Mouse (Mus musculus) layer of hippocampus, postnatal 10 days (tissue): ENCODE results near the gene Lrrc4b. TPM values are rescaled to one million over a fixed set of nuclear protein-coding genes. Genes with fewer than 3 reads are reported as not detected.
A peak's percentile ranks its signal among the peaks of the same experiment; 100 is the strongest.

Experiments
- DNase-seq, 2 experiments: peaks; one replicate each; pipeline ENCODE4 v3.0.0; 2021; ENCODE audit warnings: low spot score in 2 of 2
- total RNA-seq, 2 experiments: library from RNA; stranded (reverse); gene quantifications; 2 replicates each; pipeline ENCODE4 v1.2.3; 2021

Lrrc4b gene
- total RNA-seq, 2 experiments from 2014 or later = 338 to 365 TPM

- no peak for DNase-seq
Observed at GRCm38 (mm10) chr7:44436267-44436666, 7.4 kb downstream of the Lrrc4b start.

- DNase-seq = no peak
Observed at GRCm38 (mm10) chr7:44437188-44437587, 8.4 kb downstream of the Lrrc4b start.

GRCm38 (mm10) chr7:44437933-44438332, 9.1 kb downstream of the Lrrc4b start:
- no peak for DNase-seq

GRCm38 (mm10) chr7:44439696-44440095, 10.9 kb downstream of the Lrrc4b start:
- DNase-seq = no peak

GRCm38 (mm10) chr7:44440479-44440878, 11.7 kb downstream of the Lrrc4b start:
- DNase-seq = no peak

GRCm38 (mm10) chr7:44441180-44441579, 12.4 kb downstream of the Lrrc4b start:
- no peak for DNase-seq

GRCm38 (mm10) chr7:44441648-44442109, 12.9 kb downstream of the Lrrc4b start:
- DNase-seq = peak; percentile 75 to 76

- DNase-seq = peak; percentile 58 to 68
Observed at GRCm38 (mm10) chr7:44442407-44442821, 13.6 kb downstream of the Lrrc4b start.

GRCm38 (mm10) chr7:44443268-44444173, 14.7 kb downstream of the Lrrc4b start:
- DNase-seq = peak in 1 of 2 experiments; percentile 60

- DNase-seq = no peak
Observed at GRCm38 (mm10) chr7:44444886-44445527, 16.2 kb downstream of the Lrrc4b start.

- no peak for DNase-seq
Observed at GRCm38 (mm10) chr7:44445528-44445923, 16.7 kb downstream of the Lrrc4b start.

GRCm38 (mm10) chr7:44446070-44446855, 17.4 kb downstream of the Lrrc4b start:
- DNase-seq = no peak

- DNase-seq = no peak
Observed at GRCm38 (mm10) chr7:44453256-44453655, 24.4 kb downstream of the Lrrc4b start.

- DNase-seq = peak in 1 of 2 experiments; percentile 8
Observed at GRCm38 (mm10) chr7:44456302-44456701, 27.5 kb downstream of the Lrrc4b start.

GRCm38 (mm10) chr7:44460067-44460466, 31.2 kb downstream of the Lrrc4b start:
- DNase-seq = peak in 1 of 2 experiments; percentile 12

- DNase-seq = peak; percentile 11 to 26
Observed at GRCm38 (mm10) chr7:44460767-44461502, 32.1 kb downstream of the Lrrc4b start.

- peak in 1 of 2 experiments; percentile 7 for DNase-seq
Observed at GRCm38 (mm10) chr7:44461503-44462217, 32.8 kb downstream of the Lrrc4b start.

- peak; percentile 17 to 60 for DNase-seq
Observed at GRCm38 (mm10) chr7:44462218-44463055, 33.6 kb downstream of the Lrrc4b start.

- no peak for DNase-seq
Observed at GRCm38 (mm10) chr7:44463056-44463425, 34.2 kb downstream of the Lrrc4b start.
